Mouse (Mus musculus) embryonic fibroblast, embryonic 13.5 days (primary cell): ENCODE measurements around the gene Bbc3.

Source experiments
- CTCF ChIP-seq: IDR thresholded peaks from 2 replicates; pipeline ENCODE4 v1.5.1; 2011; ENCODE audit warnings: mild to moderate bottlenecking, control low read depth, low read length, moderate library complexity, borderline replicate concordance; ENCODE audit not compliant: insufficient read depth
- POLR2A ChIP-seq: IDR thresholded peaks from 2 replicates; pipeline ENCODE4 v1.6.1; 2011; ENCODE audit warnings: low read depth, mild to moderate bottlenecking, control low read depth, low read length, moderate library complexity

DNA sequence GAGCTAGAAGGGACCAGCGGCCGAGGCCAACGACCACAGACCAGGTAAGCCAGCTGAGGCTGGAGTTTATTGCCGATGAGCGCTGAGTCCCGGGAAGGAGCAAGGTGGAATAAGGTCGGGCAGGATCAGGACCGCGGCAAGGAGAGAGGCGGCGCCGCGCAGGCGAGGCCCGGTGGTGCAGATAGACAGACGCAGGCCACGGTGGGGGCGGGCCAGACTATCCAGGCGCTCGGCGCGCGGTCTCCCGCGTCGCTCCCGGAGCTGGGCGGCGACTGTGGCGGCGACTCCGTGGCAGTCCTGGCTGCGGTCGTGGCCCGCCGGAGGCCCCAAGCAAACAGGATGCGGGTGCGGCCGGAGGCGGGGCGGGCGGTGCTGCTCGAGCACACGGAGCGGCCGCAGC lies 35.5 kb upstream of the Bbc3 start:
- TF ChIP-seq CTCF (no peak), POLR2A (no peak)
